Mouse (Mus musculus) myocyte (in vitro differentiated cells): Measurements from ENCODE around the gene Ssbp3. TPM values are rescaled to one million over a fixed set of nuclear protein-coding genes. Genes with fewer than 3 reads are reported as not detected.
A peak's percentile ranks its signal among the peaks of the same experiment; 100 is the strongest.

Source experiments
- H3K27me3 ChIP-seq: one replicate; pipeline ENCODE4 v1.6.1; 2011; ENCODE audit not compliant: control insufficient read depth, insufficient read depth, insufficient read length
- H3K36me3 ChIP-seq: one replicate; pipeline ENCODE4 v1.6.1; 2011; ENCODE audit not compliant: control insufficient read depth, insufficient read depth
- H3K4me2 ChIP-seq: one replicate; pipeline ENCODE4 v1.6.1; 2011; ENCODE audit warnings: low read depth, control low read depth
- H3K4me3 ChIP-seq: one replicate; pipeline ENCODE4 v1.5.1; 2011; ENCODE audit warnings: mild to moderate bottlenecking, control low read depth, moderate library complexity
- H3K79me2 ChIP-seq: one replicate; pipeline ENCODE4 v1.6.1; 2011; ENCODE audit not compliant: control insufficient read depth, insufficient read depth
- H3ac ChIP-seq: one replicate; pipeline ENCODE4 v1.6.1; 2011; ENCODE audit not compliant: control insufficient read depth, insufficient read length
- CEBPB ChIP-seq: IDR thresholded peaks from 2 replicates; pipeline ENCODE4 v1.6.1; 2011; ENCODE audit warnings: mild to moderate bottlenecking, moderate library complexity; ENCODE audit not compliant: poor library complexity, insufficient read depth, severe bottlenecking
- E2F4 ChIP-seq: IDR thresholded peaks from one replicate; pipeline ENCODE4 v1.6.1; 2011; ENCODE audit warnings: mild to moderate bottlenecking, control low read depth, moderate library complexity; ENCODE audit not compliant: insufficient read depth
- MAX ChIP-seq: IDR thresholded peaks from one replicate; pipeline ENCODE4 v1.6.1; 2011; ENCODE audit warnings: low read depth, mild to moderate bottlenecking, control low read depth
- MYOD1 ChIP-seq, 3 experiments: IDR thresholded peaks; one replicate each; pipeline ENCODE4 v1.6.1; 2011; ENCODE audit warnings: control low read depth in 2 of 3, low read depth in 2 of 3, mild to moderate bottlenecking in 2 of 3, moderate library complexity in 1 of 3; ENCODE audit not compliant: insufficient read length in 2 of 3, control insufficient read depth in 1 of 3
- MYOG ChIP-seq, 3 experiments: IDR thresholded peaks; one replicate each; pipeline ENCODE4 v1.6.1; 2011; ENCODE audit warnings: control low read depth in 2 of 3, low read depth in 2 of 3, mild to moderate bottlenecking in 2 of 3; ENCODE audit not compliant: insufficient read length in 2 of 3, control insufficient read depth in 1 of 3, insufficient read depth in 1 of 3
- POLR2A ChIP-seq: IDR thresholded peaks from one replicate; pipeline ENCODE4 v1.6.1; 2011; ENCODE audit warnings: low read depth, mild to moderate bottlenecking, control low read depth, moderate library complexity; ENCODE audit not compliant: insufficient read length
- POLR2AphosphoS2 ChIP-seq: IDR thresholded peaks from one replicate; pipeline ENCODE4 v1.6.1; 2011; ENCODE audit warnings: low read depth, control low read depth; ENCODE audit not compliant: insufficient read length
- REST ChIP-seq: IDR thresholded peaks from one replicate; pipeline ENCODE4 v1.6.1; 2011; ENCODE audit warnings: mild to moderate bottlenecking, control low read depth, moderate library complexity; ENCODE audit not compliant: insufficient read depth, insufficient read length
- SRF ChIP-seq: IDR thresholded peaks from one replicate; pipeline ENCODE4 v1.6.1; 2011; ENCODE audit warnings: low read depth; ENCODE audit not compliant: control insufficient read depth, insufficient read length
- TCF12 ChIP-seq: IDR thresholded peaks from one replicate; pipeline ENCODE4 v1.6.1; 2011; ENCODE audit warnings: mild to moderate bottlenecking, control low read depth; ENCODE audit not compliant: poor library complexity, insufficient read depth, severe bottlenecking
- TCF3 ChIP-seq: IDR thresholded peaks from one replicate; pipeline ENCODE4 v1.6.1; 2011; ENCODE audit warnings: low read depth, control low read depth; ENCODE audit not compliant: insufficient read length
- USF1 ChIP-seq: IDR thresholded peaks from one replicate; pipeline ENCODE4 v1.6.1; 2011; ENCODE audit warnings: low read depth, mild to moderate bottlenecking, control low read depth, moderate library complexity
- polyA plus RNA-seq: library from polyadenylated mRNA; unstranded; fragments of >200 nt; fragmentation: generic; extraction: Trizol; gene quantifications from one replicate; pipeline ENCODE4 v1.2.1, GENCODE M21; 2012; ENCODE audit warnings: missing spikeins

Ssbp3 gene
- polyA plus RNA-seq, 1 experiment, result 59.4 TPM

GRCm38 (mm10) chr4:106874501-106874900 lies 36.0 kb upstream of the Ssbp3 start:
- Histone ChIP-seq H3ac (no peak overlapping the region), H3K27me3 (no peaks in the 10 kb centered on the region), H3K36me3 (no peaks in the 10 kb centered on the region), H3K4me2 (no peak overlapping the region), H3K79me2 (no peaks in the 10 kb centered on the region), H3K4me3 (no peak overlapping the region)
- no peak for TF ChIP-seq MAX
- no peak for TF ChIP-seq SRF
- TF ChIP-seq USF1, result no peak
- TF ChIP-seq REST, result no peak
- no peak for TF ChIP-seq POLR2A
- TF ChIP-seq E2F4, result no peak
- TF ChIP-seq MYOG (IDR thresholded peaks at IDR 0.05; ENCODE audit: control insufficient read depth in 1 of 3, insufficient read depth in 1 of 3, insufficient read length in 2 of 3, low read depth in 2 of 3), result no peak
- no peak for TF ChIP-seq POLR2AphosphoS2
- TF ChIP-seq CEBPB, result no peak
- TF ChIP-seq TCF12, result no peak
- no peak for TF ChIP-seq TCF3
- no peak for TF ChIP-seq MYOD1 (IDR thresholded peaks at IDR 0.05; ENCODE audit: control insufficient read depth in 1 of 3, insufficient read length in 2 of 3, low read depth in 2 of 3)

DNA sequence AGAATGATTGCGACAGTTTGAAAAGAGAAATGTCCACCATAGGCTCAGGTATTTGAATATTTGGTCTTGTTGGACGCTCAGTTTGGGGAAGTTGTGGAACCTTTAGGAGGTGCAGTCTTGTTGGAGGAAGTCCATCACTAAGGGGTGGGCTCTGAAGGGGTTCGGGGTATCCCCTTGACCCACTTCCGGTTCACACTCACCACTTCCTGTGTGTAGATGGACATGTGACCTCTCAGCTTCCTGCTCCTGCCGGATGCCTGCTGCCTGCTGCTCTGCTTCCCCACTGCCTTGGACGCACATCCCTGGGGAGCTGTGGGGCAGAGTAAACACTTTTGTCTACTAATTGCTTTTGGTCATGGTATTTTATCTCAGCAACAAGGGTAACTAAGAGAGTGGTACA lies 29.4 kb upstream of the Ssbp3 start:
- TF ChIP-seq MYOD1 (IDR thresholded peaks at IDR 0.05; ENCODE audit: control insufficient read depth in 1 of 3, insufficient read length in 2 of 3, low read depth in 2 of 3) (no peak), USF1 (peak; percentile 9)
- H3K4me2 ChIP-seq, result no peak overlapping the region
- no peaks in the 10 kb centered on the region for H3K36me3 ChIP-seq
- no peak overlapping the region for H3K4me3 ChIP-seq
- no peak overlapping the region for H3ac ChIP-seq
- no peaks in the 10 kb centered on the region for H3K79me2 ChIP-seq
- H3K27me3 ChIP-seq, result no peaks in the 10 kb centered on the region

DNA sequence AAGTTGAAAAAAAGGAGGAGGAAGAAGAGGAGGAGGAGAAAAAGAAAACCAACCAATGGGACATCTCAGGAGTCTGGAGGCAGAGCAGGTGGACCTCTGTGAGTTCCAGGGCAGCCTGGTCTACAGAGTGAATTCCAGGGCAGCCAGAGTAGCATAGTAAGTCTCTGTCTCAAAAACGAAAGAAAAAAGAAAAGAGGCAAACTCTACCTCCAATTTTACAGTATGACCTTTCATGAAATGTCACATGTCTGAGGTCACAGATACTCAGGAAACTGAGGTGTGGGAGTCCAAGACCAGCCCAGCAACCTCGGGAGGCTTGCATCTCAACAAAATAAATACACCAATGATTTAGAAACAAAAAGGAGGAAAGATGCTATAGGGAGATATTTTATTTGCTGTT lies 27.4 kb upstream of the Ssbp3 start:
- Histone ChIP-seq H3K4me3 (no peak overlapping the region), H3K36me3 (no peaks in the 10 kb centered on the region), H3K27me3 (no peaks in the 10 kb centered on the region), H3K4me2 (no peak overlapping the region), H3ac (no peak overlapping the region), H3K79me2 (no peaks in the 10 kb centered on the region)
- TF ChIP-seq TCF12 (no peak), MYOD1 (IDR thresholded peaks at IDR 0.05; ENCODE audit: control insufficient read depth in 1 of 3, insufficient read length in 2 of 3, low read depth in 2 of 3) (no peak), POLR2A (no peak), SRF (no peak), REST (no peak)

DNA sequence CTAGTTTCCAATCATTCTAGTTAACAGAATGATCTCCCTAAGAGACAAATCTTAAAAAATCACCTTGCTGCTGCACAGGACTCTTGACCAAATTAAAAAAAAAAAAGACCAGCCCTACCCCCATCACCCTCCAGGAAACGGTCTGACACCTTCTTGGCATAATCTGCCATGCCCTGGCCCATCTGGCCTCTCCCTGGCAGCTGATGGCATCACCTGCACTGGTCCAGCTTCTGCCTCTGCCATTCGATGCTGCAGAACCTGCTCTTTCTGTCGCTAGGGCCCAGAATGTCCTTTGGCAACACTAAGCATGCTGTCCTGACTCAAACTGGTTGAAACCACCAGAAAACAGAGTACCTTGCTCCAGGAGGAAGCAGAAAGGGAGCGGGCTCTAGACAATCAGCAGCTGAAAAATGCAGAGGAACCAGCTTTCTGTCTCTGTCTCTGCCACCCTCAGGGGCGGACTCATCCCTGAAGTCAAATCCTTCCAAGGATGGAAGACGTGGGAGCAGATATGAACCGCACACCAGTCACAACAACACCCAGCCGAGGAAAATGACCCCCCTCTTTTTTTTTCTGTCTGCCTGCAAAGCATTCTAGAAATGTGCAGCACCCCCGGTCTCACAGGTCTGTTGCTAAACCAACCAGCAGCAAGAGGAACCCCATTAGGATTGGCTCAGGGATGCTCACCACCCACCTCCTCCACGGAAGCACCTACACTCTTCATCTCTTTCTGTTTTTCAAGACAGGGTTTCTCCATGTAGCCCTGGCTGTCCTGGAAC lies 24.0 kb upstream of the Ssbp3 start:
- Histone ChIP-seq H3K79me2 (no peaks in the 10 kb centered on the region), H3K4me3 (no peak overlapping the region), H3ac (no peak overlapping the region), H3K27me3 (no peaks in the 10 kb centered on the region), H3K4me2 (no peak overlapping the region), H3K36me3 (no peaks in the 10 kb centered on the region)
- TF ChIP-seq USF1 (no peak), TCF12 (no peak), REST (no peak), MYOD1 (IDR thresholded peaks at IDR 0.05; ENCODE audit: control insufficient read depth in 1 of 3, insufficient read length in 2 of 3, low read depth in 2 of 3) (no peak), SRF (no peak), MAX (no peak), POLR2AphosphoS2 (no peak), TCF3 (no peak), CEBPB (no peak)

DNA sequence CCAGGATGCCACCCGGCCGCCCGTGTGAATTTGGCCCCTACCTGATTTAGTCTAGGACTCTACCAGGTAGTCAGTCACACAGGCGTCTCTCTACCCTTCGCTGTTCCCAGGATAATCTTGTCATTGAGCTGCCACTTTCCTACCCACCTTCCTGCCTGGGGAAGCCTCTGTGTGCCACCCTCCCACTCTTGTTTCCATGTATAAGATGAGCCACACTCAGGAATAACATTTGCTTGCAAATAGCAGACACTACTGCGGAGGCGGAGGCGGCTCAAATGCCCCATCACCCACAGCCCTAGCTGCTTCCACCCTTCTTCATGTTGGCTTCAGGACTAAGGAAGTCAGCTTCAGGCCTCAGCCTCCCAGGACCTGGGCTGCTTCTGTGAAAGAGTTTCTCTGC lies 14.4 kb upstream of the Ssbp3 start:
- no peaks in the 10 kb centered on the region for H3K79me2 ChIP-seq
- H3K4me3 ChIP-seq, result no peak overlapping the region
- TF ChIP-seq TCF3 (no peak), POLR2A (no peak), REST (no peak), USF1 (no peak), TCF12 (no peak), MYOD1 (IDR thresholded peaks at IDR 0.05; ENCODE audit: control insufficient read depth in 1 of 3, insufficient read length in 2 of 3, low read depth in 2 of 3) (no peak), MYOG (IDR thresholded peaks at IDR 0.05; ENCODE audit: control insufficient read depth in 1 of 3, insufficient read depth in 1 of 3, insufficient read length in 2 of 3, low read depth in 2 of 3) (no peak), CEBPB (no peak), MAX (no peak), SRF (no peak), POLR2AphosphoS2 (no peak), E2F4 (no peak)
- no peaks in the 10 kb centered on the region for H3K36me3 ChIP-seq
- H3ac ChIP-seq, result no peak overlapping the region
- no peak overlapping the region for H3K4me2 ChIP-seq
- no peaks in the 10 kb centered on the region for H3K27me3 ChIP-seq
